Mouse (Mus musculus) olfactory bulb, adult 2 months (tissue): ENCODE data around the gene Gm4133. TPM values are rescaled to one million over a fixed set of nuclear protein-coding genes. Genes with fewer than 3 reads are reported as not detected.
"Not testable (repeated sequence)": the region's sequence is repeated elsewhere in the genome, so short reads cannot be mapped to it uniquely, and the experiment has no call there.

Experiments
- H3K27ac ChIP-seq: fragments of 200-500 bp; 2 replicates; pipeline ENCODE4 v1.5.1; 2012; ENCODE audit warnings: low read depth, low read length; ENCODE audit not compliant: insufficient read depth
- H3K4me1 ChIP-seq: fragments of 200-500 bp; 2 replicates; pipeline ENCODE4 v1.6.1; 2012; ENCODE audit warnings: low read length; ENCODE audit not compliant: control insufficient read depth, insufficient read depth
- H3K4me3 ChIP-seq: fragments of 200-500 bp; 2 replicates; pipeline ENCODE4 v1.5.1; 2012; ENCODE audit warnings: mild to moderate bottlenecking, low read depth, low read length, moderate library complexity; ENCODE audit not compliant: insufficient read depth
- WGBS: fragments of 180-500 bp; shearing (Covaris S2); methylation state at CpG from one replicate; pipeline ENCODE4 v1.1.7; 2018; 5-methylcytosine and 5-hydroxymethylcytosine counted together
- polyA plus RNA-seq: library from polyadenylated mRNA; stranded (reverse); fragments of >200 nt; gene quantifications from 2 replicates; pipeline ENCODE4 v1.2.4, GENCODE M21; 2012; ENCODE audit warnings: low replicate concordance; ENCODE audit not compliant: missing spikeins, insufficient read depth, insufficient read length

Gm4133 gene
- polyA plus RNA-seq: not detected in 2 replicates

DNA sequence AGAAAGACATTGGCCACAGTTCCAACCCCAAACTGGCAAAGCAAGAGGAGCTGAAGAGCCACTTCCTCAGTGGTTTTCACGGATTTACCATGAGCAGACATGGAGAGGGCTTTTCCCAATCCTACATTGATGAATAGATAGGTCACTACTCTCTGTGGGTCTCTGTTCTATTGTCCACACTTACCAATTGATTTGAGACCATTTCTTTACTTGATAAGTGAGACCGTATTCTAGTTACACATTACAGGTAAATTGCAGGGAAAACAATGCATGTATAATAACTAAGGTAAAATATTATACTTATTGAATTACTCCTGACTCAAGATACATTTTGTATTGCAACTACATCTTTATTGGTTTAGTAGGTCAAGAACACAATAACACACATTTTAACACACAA is at the start of gene Gm4133:
Gene Gm4133 (minus strand): TSS at position 101 of the 400 bp plus-strand sequence.
- not testable (repeated sequence) for H3K4me3 ChIP-seq, H3K27ac ChIP-seq, H3K4me1 ChIP-seq
- WGBS: no CpG with 5 or more reads among the region's 2 CpGs

DNA sequence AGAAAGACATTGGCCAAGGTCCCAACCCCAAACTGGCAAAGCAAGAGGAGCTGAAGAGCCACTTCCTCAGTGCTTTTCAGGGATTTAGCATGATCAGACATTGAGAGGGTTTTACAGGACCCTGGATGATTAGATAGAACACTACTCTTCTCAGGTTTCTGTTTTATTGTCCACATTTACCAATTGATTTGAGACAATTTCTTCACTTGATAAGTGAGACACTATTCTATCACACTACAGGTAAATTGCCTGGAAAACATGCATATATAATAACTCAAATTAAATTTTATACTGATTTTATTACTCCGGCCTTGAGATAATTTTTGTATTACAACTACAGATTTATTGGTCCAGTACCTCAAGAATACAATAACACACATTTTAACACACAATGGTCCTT is 41.4 kb upstream of the Gm4133 start, which contains the start of gene Gm5728:
Gene Gm5728 (minus strand): TSS at position 101 of the 400 bp plus-strand sequence.
- WGBS: no CpG with 5 or more reads among the region's 1 CpGs
- not testable (repeated sequence) for H3K4me3 ChIP-seq, H3K4me1 ChIP-seq, H3K27ac ChIP-seq

Other genes starting within 250 kb of the Gm4133 start
- not detected in 2 replicates for gene Vmn1r91, start 234.4 kb downstream of the Gm4133 start, polyA plus RNA-seq
- not detected in 2 replicates for gene Gm16442, start 211.5 kb downstream of the Gm4133 start, polyA plus RNA-seq
- gene Vmn1r93, start 195.0 kb downstream of the Gm4133 start, polyA plus RNA-seq: not detected in 2 replicates
- gene Vmn1r94, start 165.7 kb downstream of the Gm4133 start, polyA plus RNA-seq: not detected in 2 replicates
- not detected in 2 replicates for gene Vmn1r95, start 140.4 kb downstream of the Gm4133 start, polyA plus RNA-seq
- gene Gm6164, start 128.5 kb downstream of the Gm4133 start, polyA plus RNA-seq: not detected in 2 replicates
- not detected in 2 replicates for gene Gm4498, start 100.2 kb downstream of the Gm4133 start, polyA plus RNA-seq
- gene Gm5890, start 71.2 kb downstream of the Gm4133 start, polyA plus RNA-seq: not detected in 2 replicates
- gene Gm5728, start 41.3 kb upstream of the Gm4133 start, polyA plus RNA-seq: not detected in 2 replicates
- not detected in 2 replicates for gene Vmn1r100, start 83.9 kb upstream of the Gm4133 start, polyA plus RNA-seq
- not detected in 2 replicates for gene Vmn1r101, start 108.5 kb upstream of the Gm4133 start, polyA plus RNA-seq
- gene Gm10670, start 140.9 kb upstream of the Gm4133 start, polyA plus RNA-seq: not detected in 2 replicates
- not detected in 2 replicates for gene Vmn1r103, start 176.5 kb upstream of the Gm4133 start, polyA plus RNA-seq
- not detected in 2 replicates for gene Vmn1r104, start 199.8 kb upstream of the Gm4133 start, polyA plus RNA-seq
- not detected in 2 replicates for gene Gm5726, start 211.7 kb upstream of the Gm4133 start, polyA plus RNA-seq
- gene Gm4141, start 242.2 kb upstream of the Gm4133 start, polyA plus RNA-seq: not detected in 2 replicates